Mouse (Mus musculus) thymus, adult 2 months (tissue): ENCODE measurements around the gene Mfap1b.
"Not testable (repeated sequence)": the region's sequence is repeated elsewhere in the genome, so short reads cannot be mapped to it uniquely, and the experiment has no call there.

Source experiments
- CTCF ChIP-seq: fragments of 200-500 bp; IDR thresholded peaks from 2 replicates; pipeline ENCODE4 v1.5.1; 2012; ENCODE audit warnings: mild to moderate bottlenecking, control low read depth, low read length, moderate library complexity, borderline replicate concordance; ENCODE audit not compliant: control insufficient read depth, poor library complexity, insufficient read depth; ENCODE audit errors: extremely low read depth
- POLR2A ChIP-seq: fragments of 200-500 bp; IDR thresholded peaks from 2 replicates; pipeline ENCODE4 v1.6.1; 2012; ENCODE audit warnings: mild to moderate bottlenecking, low read length, control low read depth, moderate library complexity; ENCODE audit not compliant: control insufficient read depth, poor library complexity, insufficient read depth; ENCODE audit errors: extremely low read depth

- not testable (repeated sequence) for TF ChIP-seq CTCF, POLR2A
Observed at GRCm38 (mm10) chr2:121512991-121513765, 39.3 kb upstream of the Mfap1b start.
